Mouse (Mus musculus) liver, embryonic 11.5 days (tissue): ENCODE measurements around the gene Arid1b. TPM values are rescaled to one million over a fixed set of nuclear protein-coding genes. Genes with fewer than 3 reads are reported as not detected.
"Not testable (repeated sequence)": the region's sequence is repeated elsewhere in the genome, so short reads cannot be mapped to it uniquely, and the experiment has no call there.

ENCODE experiments used
- ATAC-seq: fragments of 200-750 bp; cut with Nextera tagmentation; replicated peaks from 2 replicates; pipeline ENCODE4 v1.8.0; 2017; ENCODE audit warnings: moderate number of reproducible peaks, mild to moderate bottlenecking, moderate TSS enrichment, moderate library complexity; ENCODE audit not compliant: low FRiP score
- DNase-seq: peaks from one replicate; pipeline ENCODE4 v3.0.0-alpha.2; 2017; ENCODE audit warnings: low spot score
- H3K27ac ChIP-seq: fragments of 300-500 bp; sonication (generic); 2 replicates; pipeline ENCODE4 v1.5.1; 2014; ENCODE audit warnings: mild to moderate bottlenecking, low read depth, low read length, control low read depth
- H3K27me3 ChIP-seq: fragments of 300-500 bp; sonication (generic); replicated peaks from 2 replicates; pipeline ENCODE4 v1.6.1; 2014; ENCODE audit warnings: low read length, mixed read lengths; ENCODE audit not compliant: control insufficient read depth, insufficient read depth
- H3K36me3 ChIP-seq: fragments of 300-500 bp; sonication (generic); 2 replicates; pipeline ENCODE4 v1.6.1; 2014; ENCODE audit warnings: mild to moderate bottlenecking, low read length, moderate library complexity, mixed read lengths; ENCODE audit not compliant: control insufficient read depth, insufficient read depth
- H3K4me1 ChIP-seq: fragments of 300-500 bp; sonication (generic); replicated peaks from 2 replicates; pipeline ENCODE4 v1.6.1; 2014; ENCODE audit warnings: low read length, mixed read lengths; ENCODE audit not compliant: control insufficient read depth, insufficient read depth
- H3K4me2 ChIP-seq: fragments of 300-500 bp; sonication (generic); 2 replicates; pipeline ENCODE4 v1.6.1; 2014; ENCODE audit warnings: mild to moderate bottlenecking, control low read depth, moderate library complexity
- H3K4me3 ChIP-seq: fragments of 300-500 bp; sonication (generic); 2 replicates; pipeline ENCODE4 v1.5.1; 2014; ENCODE audit warnings: low read depth, low read length, control low read depth
- H3K9ac ChIP-seq: fragments of 300-500 bp; sonication (generic); 2 replicates; pipeline ENCODE4 v1.6.1; 2014; ENCODE audit warnings: low read depth, low read length, control low read depth
- H3K9me3 ChIP-seq: fragments of 300-500 bp; sonication (generic); 2 replicates; pipeline ENCODE4 v1.6.1; 2016; ENCODE audit warnings: low read length, inconsistent platforms, mixed read lengths; ENCODE audit not compliant: control insufficient read depth
- WGBS: fragments of 180-500 bp; shearing (Covaris S2); extraction: QIAGEN DNeasy Blood & Tissue Kit; methylation state at CpG from one replicate; pipeline ENCODE4 v1.1.7; 2014; 5-methylcytosine and 5-hydroxymethylcytosine counted together
- polyA plus RNA-seq: library from polyadenylated mRNA; unstranded; fragments of >200 nt; fragmentation: Nextera tagmentation; extraction: Ambion mirVana; gene quantifications from 2 replicates; pipeline ENCODE4 v1.2.1, GENCODE M21; 2014

Arid1b gene
- polyA plus RNA-seq, 1 experiment from 2014 or later, result 9.1 TPM

- no peaks in the 10 kb centered on the region for H3K36me3 ChIP-seq
- no peaks in the 10 kb centered on the region for H3K27me3 ChIP-seq
- H3K9ac ChIP-seq, result no peak overlapping the region
- DNase-seq, result no peak
- no peak for ATAC-seq
- no peaks in the 10 kb centered on the region for H3K9me3 ChIP-seq
- no peak overlapping the region for H3K4me3 ChIP-seq
- H3K4me2 ChIP-seq, result no peak overlapping the region
- peaks cover 59% of the 10 kb centered on the region for H3K4me1 ChIP-seq
- 61% methylated on average over 5 of the region's 5 CpGs for WGBS
- no peak overlapping the region for H3K27ac ChIP-seq
Measured at GRCm38 (mm10) chr17:5085942-5086341, 91.8 kb downstream of the Arid1b start.

DNA sequence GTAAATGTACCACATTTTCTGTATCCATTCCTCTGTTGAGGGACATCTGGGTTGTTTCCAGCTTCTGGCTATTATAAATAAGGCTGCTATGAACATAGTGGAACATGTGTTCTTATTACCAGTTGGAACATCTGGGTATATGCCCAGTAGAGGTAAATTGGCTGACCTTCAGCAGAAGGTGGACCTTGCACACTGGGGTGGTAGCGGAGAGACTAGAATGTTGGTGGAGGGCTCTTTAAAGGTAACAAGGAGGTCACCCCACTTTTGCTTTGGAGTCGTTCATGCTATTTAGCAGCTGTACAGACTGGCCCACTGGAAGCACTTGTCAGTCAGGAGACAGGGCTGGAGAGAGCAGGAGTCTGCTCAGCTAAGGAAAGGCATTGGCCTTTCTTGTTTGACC, 94.1 kb downstream of the Arid1b start:
- H3K9me3 ChIP-seq, H3K9ac ChIP-seq, H3K27me3 ChIP-seq, H3K36me3 ChIP-seq, ATAC-seq, H3K27ac ChIP-seq, H3K4me2 ChIP-seq, DNase-seq, H3K4me3 ChIP-seq: not testable (repeated sequence)
- 73% methylated on average over 2 of the region's 2 CpGs for WGBS
- peaks cover 64% of the 10 kb centered on the region for H3K4me1 ChIP-seq

DNA sequence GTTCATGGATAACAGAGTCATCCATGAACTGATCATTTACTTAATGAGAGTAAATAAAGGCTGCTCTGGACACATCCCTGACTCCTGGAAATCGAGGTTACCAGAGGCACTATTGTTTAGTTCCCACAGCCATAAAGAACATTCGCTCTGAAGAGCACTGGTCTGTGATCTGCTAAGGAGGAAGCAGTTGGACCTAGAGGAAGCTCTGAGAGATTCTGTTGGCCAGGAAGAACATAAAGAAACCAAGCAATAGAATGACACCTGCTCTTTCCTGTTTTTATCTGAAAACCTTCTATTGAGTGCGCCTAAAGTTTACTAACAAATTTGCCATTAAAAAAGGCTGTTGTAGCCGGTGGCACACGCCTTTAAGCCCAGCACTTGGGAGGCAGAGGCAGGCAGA, 94.7 kb downstream of the Arid1b start:
- Histone ChIP-seq H3K4me3 (no peak overlapping the region), H3K36me3 (no peaks in the 10 kb centered on the region; the same call in 1 of the 2 replicates), H3K9ac (no peak overlapping the region), H3K27ac (no peak overlapping the region), H3K4me2 (no peak overlapping the region), H3K27me3 (no peaks in the 10 kb centered on the region), H3K4me1 (peaks cover 59% of the 10 kb centered on the region), H3K9me3 (no peaks in the 10 kb centered on the region)
- ATAC-seq (no peak), DNase-seq (no peak)
- 44% methylated on average over 5 of the region's 5 CpGs for WGBS

DNA sequence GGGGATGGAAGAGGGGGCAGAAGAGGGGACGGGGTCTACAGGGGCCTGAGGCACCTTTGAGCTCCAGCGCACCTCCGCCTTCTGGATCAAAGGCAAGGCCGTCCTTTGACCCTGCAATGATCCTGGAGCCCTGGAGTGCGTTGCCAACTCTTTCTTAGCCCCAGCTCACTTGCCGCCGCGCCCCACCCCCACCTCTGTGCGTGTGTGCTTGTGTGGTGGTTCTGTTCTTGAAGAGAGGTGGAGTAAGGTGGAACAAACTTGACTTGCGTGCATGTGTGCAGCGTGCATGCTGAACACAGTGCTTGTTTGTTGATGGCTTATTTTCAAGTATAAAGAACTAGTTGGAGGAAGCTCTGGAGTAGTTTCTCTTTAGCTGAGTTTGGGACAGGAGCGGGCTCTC, 95.4 kb downstream of the Arid1b start:
- Histone ChIP-seq H3K9me3 (no peaks in the 10 kb centered on the region), H3K27me3 (no peaks in the 10 kb centered on the region), H3K27ac (no peak overlapping the region), H3K4me1 (peaks cover 54% of the 10 kb centered on the region), H3K36me3 (no peaks in the 10 kb centered on the region; the same call in 1 of the 2 replicates), H3K4me3 (no peak overlapping the region), H3K9ac (no peak overlapping the region), H3K4me2 (peak overlapping the region; percentile 39)
- DNase-seq (peak; percentile 36), ATAC-seq (0 out of 2 replicates have a peak, but pooled peaks have one; percentile 37)
- WGBS, result 20% methylated on average over 12 of the region's 12 CpGs

GRCm38 (mm10) chr17:5091490-5091889, 97.4 kb downstream of the Arid1b start:
- H3K36me3 ChIP-seq, result no peaks in the 10 kb centered on the region; the same call in 1 of the 2 replicates
- 57% methylated on average over 16 of the region's 16 CpGs for WGBS
- peak overlapping the region; percentile 20 for H3K4me2 ChIP-seq
- peak overlapping the region; percentile 20; the same call in 1 of the 2 replicates for H3K9ac ChIP-seq
- H3K9me3 ChIP-seq, result no peaks in the 10 kb centered on the region
- H3K27me3 ChIP-seq, result no peaks in the 10 kb centered on the region
- ATAC-seq (no peak), DNase-seq (peak; percentile 31)
- H3K27ac ChIP-seq, result peak overlapping the region; percentile 38; the same call in 1 of the 2 replicates
- H3K4me3 ChIP-seq, result no peak overlapping the region
- peaks cover 40% of the 10 kb centered on the region for H3K4me1 ChIP-seq

DNA sequence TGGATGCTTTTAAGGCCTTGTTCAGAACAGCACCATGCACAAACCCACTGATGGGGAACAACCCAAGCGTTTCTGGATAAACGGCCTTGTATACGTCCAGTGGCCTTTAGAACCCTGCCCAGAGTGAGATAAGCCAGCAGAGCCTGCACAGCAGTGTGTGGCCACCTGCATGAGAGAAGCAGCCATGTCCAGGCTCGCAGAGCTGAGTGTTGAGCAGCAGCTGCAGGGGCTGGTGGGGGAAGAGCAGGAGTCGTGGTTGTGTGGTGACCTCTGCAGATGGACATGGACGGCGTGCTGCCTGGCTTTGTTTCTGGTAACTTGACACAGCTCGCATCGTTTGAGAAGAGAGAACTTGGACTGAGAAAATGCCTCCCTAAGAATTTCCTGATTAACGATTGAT, 97.8 kb downstream of the Arid1b start:
- peak overlapping the region; percentile 20; the same call in 1 of the 2 replicates for H3K9ac ChIP-seq
- ATAC-seq, result peak; percentile 44

GRCm38 (mm10) chr17:5093343-5093742, 99.2 kb downstream of the Arid1b start:
- not testable (repeated sequence) for DNase-seq
- 49% methylated on average over 2 of the region's 2 CpGs for WGBS

More for the DNA sequence above, 97.8 kb downstream of the Arid1b start:
- no peak overlapping the region for H3K4me3 ChIP-seq
- H3K4me2 ChIP-seq, result peak overlapping the region; percentile 20
- H3K27me3 ChIP-seq, result no peaks in the 10 kb centered on the region
- H3K36me3 ChIP-seq, result no peaks in the 10 kb centered on the region; the same call in 1 of the 2 replicates
- DNase-seq, result peak; percentile 30
- peaks cover 39% of the 10 kb centered on the region for H3K4me1 ChIP-seq
- 45% methylated on average over 10 of the region's 10 CpGs for WGBS
- no peaks in the 10 kb centered on the region for H3K9me3 ChIP-seq
- peak overlapping the region; percentile 38; the same call in 1 of the 2 replicates for H3K27ac ChIP-seq

DNA sequence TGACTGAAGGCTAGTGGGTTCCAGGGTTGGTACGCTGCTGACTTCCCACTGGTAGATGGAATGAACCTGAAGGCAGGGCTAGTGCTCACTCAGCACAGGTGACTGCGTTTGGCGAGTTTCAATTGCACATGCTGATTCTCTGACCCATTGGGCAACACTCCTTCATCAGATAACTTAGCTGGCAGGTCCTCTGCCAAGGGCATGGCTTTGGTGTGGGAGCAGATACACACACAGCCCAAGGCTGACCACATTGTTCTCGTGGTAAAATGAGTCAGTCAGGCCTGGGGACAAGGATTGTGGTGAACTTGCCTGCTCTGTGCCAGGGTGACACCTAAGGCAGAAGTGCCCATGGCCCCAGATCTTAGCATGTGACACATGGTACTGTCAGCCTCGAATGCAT, 100.5 kb downstream of the Arid1b start:
- H3K4me3 ChIP-seq, result no peak overlapping the region
- no peak for DNase-seq
- 72% methylated on average over 5 of the region's 5 CpGs for WGBS

More at GRCm38 (mm10) chr17:5093343-5093742, 99.2 kb downstream of the Arid1b start:
- H3K4me3 ChIP-seq, H3K36me3 ChIP-seq, H3K27me3 ChIP-seq, H3K27ac ChIP-seq, ATAC-seq, H3K4me2 ChIP-seq, H3K9me3 ChIP-seq, H3K9ac ChIP-seq: not testable (repeated sequence)
- H3K4me1 ChIP-seq, result peaks cover 52% of the 10 kb centered on the region

DNA sequence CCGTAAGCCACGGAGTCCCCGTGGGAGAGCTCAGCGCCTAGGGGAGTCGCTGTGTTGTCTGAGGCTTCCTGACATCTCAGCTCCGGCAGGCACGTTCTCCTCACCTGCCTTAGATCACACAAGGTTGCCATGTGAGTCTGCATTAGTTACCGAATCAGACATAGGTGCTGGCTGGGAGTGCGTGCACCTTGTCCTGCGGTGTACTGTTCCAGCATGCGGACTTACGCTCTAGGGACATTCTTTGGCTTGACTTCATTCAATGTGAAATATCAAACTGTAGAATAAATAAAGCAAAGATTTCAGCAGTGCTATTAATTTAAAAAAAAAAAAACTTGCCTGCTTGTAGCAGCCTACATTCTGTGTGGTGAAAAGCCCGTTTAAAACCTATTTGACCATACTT, 101.6 kb downstream of the Arid1b start:
- no peak for DNase-seq
- no peaks in the 10 kb centered on the region for H3K27me3 ChIP-seq
- no peak overlapping the region for H3K27ac ChIP-seq
- H3K4me2 ChIP-seq, result no peak overlapping the region
- H3K4me1 ChIP-seq, result peaks cover 56% of the 10 kb centered on the region
- H3K9me3 ChIP-seq, result no peaks in the 10 kb centered on the region
- ATAC-seq, result no peak
- no peaks in the 10 kb centered on the region; the same call in 1 of the 2 replicates for H3K36me3 ChIP-seq
- no peak overlapping the region for H3K4me3 ChIP-seq
- no peak overlapping the region for H3K9ac ChIP-seq
- WGBS, result 90% methylated on average over 13 of the region's 13 CpGs

More for the DNA sequence above, 100.5 kb downstream of the Arid1b start:
- no peak for ATAC-seq
- Histone ChIP-seq H3K9ac (no peak overlapping the region), H3K27ac (no peak overlapping the region), H3K4me1 (peaks cover 56% of the 10 kb centered on the region), H3K27me3 (no peaks in the 10 kb centered on the region), H3K36me3 (no peaks in the 10 kb centered on the region; the same call in 1 of the 2 replicates), H3K9me3 (no peaks in the 10 kb centered on the region), H3K4me2 (no peak overlapping the region)
